Mouse (Mus musculus) kidney, embryonic 16.5 days (tissue): ENCODE measurements around the gene Psmd3. TPM values are rescaled to one million over a fixed set of nuclear protein-coding genes. Genes with fewer than 3 reads are reported as not detected.
"Not testable (repeated sequence)": the region's sequence is repeated elsewhere in the genome, so short reads cannot be mapped to it uniquely, and the experiment has no call there.

Experiments used
- ATAC-seq: fragments of 200-750 bp; cut with Nextera tagmentation; 2 replicates; pipeline ENCODE4 v1.8.0; 2017; ENCODE audit warnings: moderate TSS enrichment; ENCODE audit not compliant: low FRiP score, low TSS enrichment
- H3K27ac ChIP-seq: fragments of 300-500 bp; sonication (generic); 2 replicates; pipeline ENCODE4 v1.5.1; 2014; ENCODE audit warnings: low read length
- H3K27me3 ChIP-seq: fragments of 300-500 bp; sonication (generic); 2 replicates; pipeline ENCODE4 v1.6.1; 2014; ENCODE audit warnings: low read length, control low read depth, mixed read lengths; ENCODE audit not compliant: insufficient read depth
- H3K36me3 ChIP-seq: fragments of 300-500 bp; sonication (generic); 2 replicates; pipeline ENCODE4 v1.6.1; 2014; ENCODE audit warnings: low read length, control low read depth, mixed read lengths; ENCODE audit not compliant: insufficient read depth
- H3K4me1 ChIP-seq: fragments of 300-500 bp; sonication (generic); 2 replicates; pipeline ENCODE4 v1.6.1; 2014; ENCODE audit warnings: low read length, control low read depth, mixed read lengths; ENCODE audit not compliant: insufficient read depth
- H3K4me2 ChIP-seq: fragments of 300-500 bp; sonication (generic); replicated peaks from 2 replicates; pipeline ENCODE4 v1.6.1; 2014; ENCODE audit warnings: low read depth, low read length
- H3K4me3 ChIP-seq: fragments of 300-500 bp; sonication (generic); 2 replicates; pipeline ENCODE4 v1.5.1; 2014; ENCODE audit warnings: mild to moderate bottlenecking, low read length
- H3K9ac ChIP-seq: fragments of 300-500 bp; sonication (generic); replicated peaks from 2 replicates; pipeline ENCODE4 v1.6.1; 2014; ENCODE audit warnings: low read length
- H3K9me3 ChIP-seq: fragments of 300-500 bp; sonication (generic); 2 replicates; pipeline ENCODE4 v1.6.1; 2016; ENCODE audit warnings: low read length, control low read depth
- WGBS: fragments of 180-500 bp; shearing (Covaris S2); extraction: QIAGEN DNeasy Blood & Tissue Kit; methylation state at CpG from one replicate; pipeline ENCODE4 v1.1.7; 2014; 5-methylcytosine and 5-hydroxymethylcytosine counted together
- polyA plus RNA-seq: library from polyadenylated mRNA; unstranded; fragments of >200 nt; fragmentation: Nextera tagmentation; extraction: Ambion mirVana; gene quantifications from 2 replicates; pipeline ENCODE4 v1.2.1, GENCODE M21; 2015

Gene Psmd3
- polyA plus RNA-seq, 1 experiment from 2014 or later: 303 TPM

DNA sequence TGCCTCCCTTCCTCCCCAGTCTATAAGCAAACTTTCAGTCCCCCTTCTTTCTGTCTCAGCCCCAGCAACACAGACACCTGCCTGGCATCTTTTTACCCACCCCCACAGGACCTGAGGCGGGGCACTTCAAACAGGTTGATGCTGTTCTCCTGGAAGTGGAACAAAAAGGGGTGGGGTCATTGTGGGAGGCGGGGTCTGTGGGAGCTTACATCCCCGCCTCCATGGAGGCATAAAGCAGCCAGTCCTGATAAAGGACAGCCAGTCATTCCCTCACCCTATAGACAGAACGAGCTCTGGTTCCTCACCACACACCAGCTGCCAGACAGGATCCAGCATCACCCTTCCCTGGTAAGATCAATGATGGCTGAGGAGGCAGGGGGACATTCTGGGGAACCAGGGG lies 18.3 kb upstream of the Psmd3 start, which contains the start of gene Gsdma:
TSS of gene Gsdma (plus strand) at position 261 of the 400 bp plus-strand sequence.
- WGBS: 15% methylated on average over 4 of the region's 4 CpGs

DNA sequence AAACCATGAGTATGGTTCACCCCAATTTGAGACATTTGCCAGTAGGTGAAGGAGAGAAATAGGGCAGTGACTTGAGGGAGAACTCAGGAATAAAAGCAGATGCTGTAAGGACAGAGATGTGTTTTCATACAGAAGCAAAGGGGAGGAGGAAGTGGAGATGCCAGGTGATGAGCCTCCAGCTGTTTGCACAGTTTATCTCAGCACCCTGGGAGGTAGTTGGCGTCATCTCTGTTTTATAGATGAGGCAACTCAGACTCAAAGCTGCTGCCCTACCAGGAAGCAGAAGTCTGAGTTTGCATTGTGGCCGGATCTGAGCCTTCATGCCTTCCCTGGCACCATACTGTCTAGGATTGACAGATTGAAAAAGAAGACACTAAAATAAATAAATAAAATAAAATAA lies 13.4 kb upstream of the Psmd3 start:
- no peak for ATAC-seq
- H3K27me3 ChIP-seq: peaks cover 13% of the 10 kb centered on the region; the same call in 1 of the 2 replicates
- no peak overlapping the region for H3K9ac ChIP-seq
- H3K4me1 ChIP-seq: no peaks in the 10 kb centered on the region
- H3K36me3 ChIP-seq: no peaks in the 10 kb centered on the region
- H3K9me3 ChIP-seq: no peaks in the 10 kb centered on the region
- no peak overlapping the region for H3K4me3 ChIP-seq
- no peak overlapping the region for H3K27ac ChIP-seq
- WGBS: 72% methylated on average over 2 of the region's 2 CpGs
- no peak overlapping the region for H3K4me2 ChIP-seq

More for the DNA sequence above, 18.3 kb upstream of the Psmd3 start, which contains the start of gene Gsdma:
- Histone ChIP-seq H3K27me3 (0 out of 2 replicates have a peak, but pooled peaks cover 7% of the 10 kb centered on the region), H3K36me3 (no peaks in the 10 kb centered on the region), H3K9me3 (no peaks in the 10 kb centered on the region), H3K4me3 (no peak within 1 kb of the TSS), H3K9ac (no peak within 1 kb of the TSS), H3K4me2 (no peak within 1 kb of the TSS), H3K4me1 (no peaks in the 10 kb centered on the region), H3K27ac (no peak within 1 kb of the TSS)
- ATAC-seq: no peak

- Histone ChIP-seq H3K27ac (no peak overlapping the region), H3K9ac (no peak overlapping the region), H3K36me3 (no peaks in the 10 kb centered on the region), H3K27me3 (peaks cover 13% of the 10 kb centered on the region; the same call in 1 of the 2 replicates), H3K4me1 (0 out of 2 replicates have a peak, but pooled peaks cover 6% of the 10 kb centered on the region), H3K9me3 (no peaks in the 10 kb centered on the region), H3K4me3 (no peak overlapping the region), H3K4me2 (no peak overlapping the region)
- 76% methylated on average over 3 of the region's 3 CpGs for WGBS
- no peak for ATAC-seq
Measured at GRCm38 (mm10) chr11:98671284-98671815, 11.0 kb upstream of the Psmd3 start.

GRCm38 (mm10) chr11:98671857-98672256 lies 10.5 kb upstream of the Psmd3 start:
- Histone ChIP-seq H3K4me2 (no peak overlapping the region), H3K36me3 (no peaks in the 10 kb centered on the region), H3K9me3 (no peaks in the 10 kb centered on the region), H3K27ac (no peak overlapping the region), H3K4me3 (no peak overlapping the region), H3K9ac (no peak overlapping the region), H3K4me1 (0 out of 2 replicates have a peak, but pooled peaks cover 6% of the 10 kb centered on the region), H3K27me3 (peaks cover 13% of the 10 kb centered on the region; the same call in 1 of the 2 replicates)
- 52% methylated on average over 5 of the region's 5 CpGs for whole genome bisulfite sequencing
- ATAC-seq: no peak

- no peak for ATAC-seq
- 0 out of 2 replicates have a peak, but pooled peaks cover 6% of the 10 kb centered on the region for H3K4me1 ChIP-seq
- H3K27ac ChIP-seq: no peak overlapping the region
- no peaks in the 10 kb centered on the region for H3K36me3 ChIP-seq
- no peak overlapping the region for H3K9ac ChIP-seq
- WGBS: 85% methylated on average over 5 of the region's 5 CpGs
- H3K9me3 ChIP-seq: no peaks in the 10 kb centered on the region
- peaks cover 13% of the 10 kb centered on the region; the same call in 1 of the 2 replicates for H3K27me3 ChIP-seq
- no peak overlapping the region for H3K4me3 ChIP-seq
- no peak overlapping the region for H3K4me2 ChIP-seq
Measured at GRCm38 (mm10) chr11:98672482-98672881, 9.9 kb upstream of the Psmd3 start.

DNA sequence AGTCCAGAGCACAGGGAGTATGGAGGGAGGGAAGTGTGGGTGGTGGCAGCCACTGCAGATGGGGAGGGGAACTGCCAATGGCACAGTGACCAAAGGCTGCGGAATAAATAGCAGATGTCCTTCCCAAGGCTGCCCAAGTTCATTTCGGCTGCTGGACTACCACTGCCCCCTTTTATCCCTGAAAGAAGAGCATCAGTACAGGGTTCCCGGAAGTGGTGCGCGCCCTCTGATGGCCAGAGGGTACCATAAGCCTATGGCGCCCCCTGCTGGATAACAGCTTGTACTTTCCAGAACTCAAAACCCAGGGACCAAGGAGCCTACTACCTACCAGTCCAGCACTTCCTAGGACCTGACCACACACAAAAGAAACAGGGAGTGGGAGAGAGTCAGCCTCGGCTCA lies 9.2 kb upstream of the Psmd3 start:
- H3K9ac ChIP-seq, H3K4me1 ChIP-seq, H3K36me3 ChIP-seq, H3K4me3 ChIP-seq, H3K4me2 ChIP-seq, H3K9me3 ChIP-seq, H3K27me3 ChIP-seq, H3K27ac ChIP-seq: not testable (repeated sequence)
- WGBS: 4% methylated on average over 6 of the region's 7 CpGs
- peak; percentile 67; the same call in 1 of the 2 replicates for ATAC-seq

DNA sequence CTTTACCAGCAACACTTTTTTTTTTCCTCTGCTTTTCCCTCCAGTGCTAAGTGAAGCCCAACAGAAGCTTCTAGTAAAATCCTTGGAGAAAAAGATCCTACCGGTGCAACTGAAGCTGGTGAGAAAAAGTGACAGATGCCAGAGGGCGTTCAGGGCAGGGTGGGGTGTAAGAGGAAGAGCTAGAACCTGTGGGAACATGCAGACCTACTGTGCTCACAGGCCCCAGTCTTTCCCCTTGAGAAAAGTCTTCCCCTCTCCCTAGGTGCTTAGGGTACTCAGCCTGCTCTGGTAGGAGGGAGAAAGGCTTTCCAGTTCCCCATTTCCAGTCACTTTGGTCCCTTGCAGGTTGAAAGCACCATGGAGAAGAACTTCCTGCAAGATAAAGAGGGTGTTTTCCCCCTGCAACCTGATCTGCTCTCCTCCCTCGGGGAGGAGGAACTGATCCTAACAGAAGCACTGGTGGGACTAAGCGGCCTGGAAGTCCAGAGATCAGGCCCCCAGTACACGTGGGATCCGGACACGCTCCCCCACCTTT lies 6.5 kb upstream of the Psmd3 start:
- Histone ChIP-seq H3K4me1 (0 out of 2 replicates have a peak, but pooled peaks cover 6% of the 10 kb centered on the region), H3K4me2 (no peak overlapping the region), H3K9ac (no peak overlapping the region), H3K4me3 (no peak overlapping the region), H3K36me3 (no peaks in the 10 kb centered on the region), H3K9me3 (no peaks in the 10 kb centered on the region), H3K27ac (0 out of 2 replicates have a peak overlapping the region, but pooled peaks have one; percentile 3), H3K27me3 (peaks cover 3% of the 10 kb centered on the region; the same call in 1 of the 2 replicates)
- 22% methylated on average over 7 of the region's 7 CpGs for WGBS
- no peak for ATAC-seq

GRCm38 (mm10) chr11:98680023-98680422 lies 2.3 kb upstream of the Psmd3 start:
- no peak overlapping the region for H3K27ac ChIP-seq
- no peak overlapping the region for H3K9ac ChIP-seq
- peaks cover 29% of the 10 kb centered on the region for H3K4me1 ChIP-seq
- H3K27me3 ChIP-seq: no peaks in the 10 kb centered on the region
- H3K36me3 ChIP-seq: no peaks in the 10 kb centered on the region
- H3K4me3 ChIP-seq: no peak overlapping the region
- no peak for ATAC-seq
- whole genome bisulfite sequencing: 90% methylated on average over 1 of the region's 1 CpGs
- H3K4me2 ChIP-seq: no peak overlapping the region
- H3K9me3 ChIP-seq: no peaks in the 10 kb centered on the region

DNA sequence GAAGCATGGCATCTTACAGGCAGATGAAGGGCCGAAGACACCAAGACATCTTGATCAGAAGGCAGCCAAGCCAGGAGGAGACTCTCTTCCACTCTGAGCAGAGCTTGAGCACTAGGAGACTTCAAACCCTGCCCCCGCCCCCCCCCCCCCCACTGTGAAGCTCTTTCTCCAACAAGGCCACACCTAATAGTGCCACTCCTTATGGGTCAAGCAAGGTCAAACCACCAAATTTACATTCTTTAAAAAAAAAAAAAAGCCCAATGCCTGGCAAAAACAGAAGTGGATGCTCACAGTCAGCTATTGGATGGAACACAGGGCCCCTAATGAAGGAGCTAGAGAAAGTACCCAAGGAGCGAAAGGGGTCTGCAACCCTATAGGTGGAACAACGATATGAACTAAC lies 1.8 kb upstream of the Psmd3 start:
- ATAC-seq, H3K27ac ChIP-seq, H3K4me2 ChIP-seq, H3K27me3 ChIP-seq, H3K9me3 ChIP-seq, H3K9ac ChIP-seq, H3K36me3 ChIP-seq, H3K4me3 ChIP-seq: not testable (repeated sequence)
- 88% methylated on average over 4 of the region's 4 CpGs for WGBS
- H3K4me1 ChIP-seq: peaks cover 34% of the 10 kb centered on the region

DNA sequence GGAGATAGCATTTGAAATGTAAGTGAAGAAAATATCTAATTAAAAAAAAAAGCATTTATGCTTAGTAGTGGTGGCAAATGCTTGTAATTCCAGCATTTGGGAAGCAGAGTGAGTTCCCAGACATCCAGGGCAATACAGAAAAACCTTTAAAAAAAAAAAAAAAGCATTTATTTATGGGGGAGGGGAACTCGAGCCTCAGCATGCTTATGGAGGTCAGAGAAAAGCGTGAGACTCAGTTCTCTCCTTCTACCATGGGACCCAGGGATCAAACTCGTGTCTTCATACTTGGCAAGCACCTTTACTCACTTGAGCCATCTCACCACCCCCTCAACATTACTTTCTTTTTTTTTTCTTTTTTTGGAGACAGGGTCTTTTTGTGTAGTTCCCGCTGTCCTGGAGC lies 1.2 kb upstream of the Psmd3 start:
- H3K27me3 ChIP-seq: no peaks in the 10 kb centered on the region
- H3K4me2 ChIP-seq: no peak overlapping the region
- no peaks in the 10 kb centered on the region for H3K9me3 ChIP-seq
- no peak overlapping the region for H3K9ac ChIP-seq
- ATAC-seq: no peak
- H3K27ac ChIP-seq: no peak overlapping the region
- peaks cover 35% of the 10 kb centered on the region for H3K4me1 ChIP-seq
- H3K4me3 ChIP-seq: no peak overlapping the region
- peaks cover 10% of the 10 kb centered on the region for H3K36me3 ChIP-seq
- WGBS: 79% methylated on average over 4 of the region's 4 CpGs
